Mouse (Mus musculus) megakaryocyte, embryonic 14.5 days (primary cell): ENCODE results near the gene Ctdnep1.
"Not testable (repeated sequence)": the region's sequence is repeated elsewhere in the genome, so short reads cannot be mapped to it uniquely, and the experiment has no call there.

ENCODE experiments used
- FLI1 ChIP-seq: IDR thresholded peaks from 2 replicates; pipeline ENCODE4 v1.6.1; 2012; ENCODE audit warnings: low read length, inconsistent platforms, mixed read lengths
- GATA1 ChIP-seq: IDR thresholded peaks from 3 replicates; pipeline ENCODE4 v1.6.1; 2012; ENCODE audit warnings: mixed read lengths, low read length, inconsistent platforms, borderline replicate concordance

DNA sequence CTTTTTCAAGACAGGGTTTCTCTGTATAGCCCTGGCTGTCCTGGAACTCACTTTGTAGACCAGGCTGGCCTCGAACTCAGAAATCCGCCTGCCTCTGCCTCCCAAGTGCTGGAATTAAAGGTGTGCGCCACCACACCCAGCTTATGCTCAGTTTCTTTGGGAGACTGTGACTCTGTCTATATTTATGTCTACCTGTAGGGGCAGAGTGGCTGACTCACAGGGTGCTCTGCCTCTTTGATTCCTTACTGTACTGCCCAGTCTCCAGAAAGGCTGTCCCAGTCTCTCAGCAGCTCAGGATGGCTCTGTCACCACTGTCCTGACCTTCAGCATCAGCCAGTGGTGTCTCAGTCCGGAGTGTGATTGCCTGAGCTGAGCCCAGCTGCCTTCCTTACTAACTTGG is 25.3 kb upstream of the Ctdnep1 start:
- TF ChIP-seq GATA1, FLI1: not testable (repeated sequence)
